Mouse (Mus musculus) heart, postnatal 14 days (tissue): ENCODE measurements around the gene Rora. TPM values are rescaled to one million over a fixed set of nuclear protein-coding genes. Genes with fewer than 3 reads are reported as not detected.
A peak's percentile ranks its signal among the peaks of the same experiment; 100 is the strongest.

Experiments used
- DNase-seq, 2 experiments: peaks; one replicate each; pipeline ENCODE4 v3.0.0; 2021 to 2022
- intact Hi-C: fragments of 180-260 bp; cut with DNase I; formaldehyde crosslinking; loops from one replicate; pipeline ENCODE4 v1.15.1; 2025
- total RNA-seq, 2 experiments: library from RNA; stranded (reverse); gene quantifications; 2 replicates each; pipeline ENCODE4 v1.2.3; 2021

The Rora gene
- total RNA-seq, 2 experiments from 2014 or later = 23.3 to 32.9 TPM

DNA sequence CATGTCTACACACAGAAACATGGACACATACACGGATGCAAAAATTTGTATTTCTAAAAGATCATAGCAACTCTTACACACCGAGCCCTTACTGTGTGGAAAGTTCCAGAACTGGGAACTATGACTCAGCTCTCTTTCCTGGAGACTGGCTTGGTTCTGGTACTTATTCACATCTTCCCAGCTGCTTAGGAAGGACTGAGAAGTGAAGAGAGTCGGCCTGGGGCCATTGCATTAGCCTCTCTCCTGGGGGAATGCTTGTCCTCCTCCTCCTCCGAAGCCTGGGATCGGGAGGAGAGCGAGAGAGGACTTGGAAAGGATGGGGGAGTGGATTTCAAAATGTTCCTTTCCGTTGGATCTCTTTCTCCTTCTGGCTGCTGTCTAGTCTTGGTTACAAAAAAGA is 511.1 kb downstream of the Rora start:
- intact Hi-C loops = no loop called here

DNA sequence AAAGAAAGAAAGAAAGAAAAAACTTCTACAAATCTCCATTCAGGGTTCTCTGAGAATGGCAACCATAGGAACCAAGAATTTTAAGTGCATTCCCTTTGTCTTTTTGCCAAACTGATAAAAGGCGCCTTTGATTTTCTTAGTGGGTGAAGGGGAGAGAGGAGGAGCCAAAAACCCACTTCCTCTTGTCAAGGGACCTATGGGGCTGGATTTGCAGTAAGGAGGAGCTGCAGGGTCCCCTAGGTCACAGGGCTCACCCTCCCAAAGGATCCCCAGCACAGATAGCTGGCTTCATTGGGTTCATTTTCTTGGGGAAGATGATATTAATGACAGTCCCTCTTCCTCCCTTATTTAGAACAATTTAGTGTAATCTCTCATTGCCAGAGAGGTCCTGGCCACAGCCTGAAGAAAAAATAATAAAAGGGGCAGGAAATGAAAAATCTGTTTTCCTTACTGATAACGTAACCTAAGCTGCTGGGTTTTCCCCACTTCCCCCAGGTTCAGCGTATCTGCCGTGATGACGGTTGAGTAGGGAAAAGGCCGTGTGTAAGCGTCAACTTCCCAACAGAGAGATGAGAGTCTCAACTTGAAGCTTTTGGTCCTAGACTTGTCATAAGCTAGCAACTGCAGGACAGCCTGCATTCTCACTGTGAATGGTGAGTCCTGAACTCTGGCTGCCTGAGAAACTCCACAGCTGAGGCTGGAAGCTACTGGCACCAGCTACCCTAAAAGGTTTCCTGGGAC is 511.7 kb downstream of the Rora start:
- intact Hi-C loops = no loop called here
- DNase-seq = peak in 1 of 2 experiments; percentile 6

More for the DNA sequence above, 511.1 kb downstream of the Rora start:
- DNase-seq = peak; percentile 47 to 57

- intact Hi-C loops = loop anchor here (5.0 kb wide), 1 partner anchor 67 kb away; no protein-coding TSS in a partner anchor
- DNase-seq = no peak
Measured at GRCm38 (mm10) chr9:69174061-69174460, 520.5 kb downstream of the Rora start.

GRCm38 (mm10) chr9:69174527-69175116 is 521.0 kb downstream of the Rora start:
- DNase-seq = no peak
- intact Hi-C loops = loop anchor here (5.0 kb wide), 1 partner anchor 67 kb away; no protein-coding TSS in a partner anchor

DNA sequence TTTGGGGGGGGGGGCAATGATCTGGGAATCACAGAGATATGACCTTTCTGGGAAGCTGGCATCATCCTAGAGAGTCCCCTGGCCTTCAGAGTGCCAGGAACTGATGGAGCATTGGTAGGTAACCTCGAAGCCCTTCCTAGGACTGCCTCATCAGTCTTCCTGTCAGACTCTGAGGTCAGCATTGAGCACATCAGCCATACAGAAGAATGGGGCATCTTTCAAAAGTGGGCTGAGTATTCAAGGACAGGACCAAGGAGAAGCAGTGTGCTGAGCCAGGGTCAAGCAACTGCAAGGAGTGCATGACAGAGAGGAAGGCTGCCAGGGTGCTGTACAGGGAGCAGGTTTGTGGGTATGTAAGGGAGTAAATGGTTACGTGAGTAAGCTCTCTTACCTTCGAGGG is 523.4 kb downstream of the Rora start:
- intact Hi-C loops = no loop called here
- no peak for DNase-seq

DNA sequence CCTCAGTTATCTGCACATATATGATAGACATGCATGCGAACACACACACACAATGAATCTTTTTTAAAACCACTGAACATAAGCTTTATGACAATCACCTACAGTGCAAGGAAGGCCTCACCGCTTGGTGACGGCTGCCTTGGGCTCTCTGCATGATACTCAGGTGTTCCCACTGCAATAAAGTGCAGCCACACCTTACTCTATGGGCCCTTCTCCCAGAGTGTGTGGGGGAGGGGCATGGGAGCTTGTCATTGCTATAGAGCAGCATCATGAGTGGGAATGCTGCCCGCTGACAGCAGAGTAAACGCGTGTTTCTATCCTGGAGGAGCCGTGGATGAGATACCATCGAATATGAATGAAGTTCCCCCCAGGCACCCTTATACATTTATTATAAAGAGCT is 525.6 kb downstream of the Rora start:
- intact Hi-C loops = no loop called here

GRCm38 (mm10) chr9:69180961-69181360 is 527.4 kb downstream of the Rora start:
- intact Hi-C loops = no loop called here
- DNase-seq = peak in 1 of 2 experiments; percentile 14

More for the DNA sequence above, 525.6 kb downstream of the Rora start:
- DNase-seq = no peak

DNA sequence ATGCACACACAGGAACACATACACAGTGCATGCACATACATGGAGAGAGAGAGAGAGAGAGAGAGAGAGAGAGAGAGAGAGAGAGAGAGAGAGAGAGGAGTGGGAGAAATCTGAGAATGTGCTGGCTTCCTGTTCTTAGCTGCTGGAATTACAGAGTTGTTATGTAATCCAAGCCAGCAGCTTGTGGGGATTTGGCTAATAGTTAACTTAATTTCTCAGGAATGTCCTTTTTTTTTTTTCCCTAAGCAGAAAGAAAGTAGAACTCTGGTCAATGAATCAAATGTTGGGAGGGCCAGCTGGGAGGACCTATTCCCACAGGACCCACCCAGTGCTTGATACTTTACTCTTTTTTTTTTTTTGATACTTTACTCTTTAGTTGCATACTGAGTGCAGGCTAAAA is 527.8 kb downstream of the Rora start:
- intact Hi-C loops = no loop called here
- peak; percentile 19 to 35 for DNase-seq

GRCm38 (mm10) chr9:69183888-69184287 is 530.3 kb downstream of the Rora start:
- intact Hi-C loops = no loop called here
- no peak for DNase-seq

- intact Hi-C loops = no loop called here
- no peak for DNase-seq
Measured at GRCm38 (mm10) chr9:69190726-69191125, 537.1 kb downstream of the Rora start.

DNA sequence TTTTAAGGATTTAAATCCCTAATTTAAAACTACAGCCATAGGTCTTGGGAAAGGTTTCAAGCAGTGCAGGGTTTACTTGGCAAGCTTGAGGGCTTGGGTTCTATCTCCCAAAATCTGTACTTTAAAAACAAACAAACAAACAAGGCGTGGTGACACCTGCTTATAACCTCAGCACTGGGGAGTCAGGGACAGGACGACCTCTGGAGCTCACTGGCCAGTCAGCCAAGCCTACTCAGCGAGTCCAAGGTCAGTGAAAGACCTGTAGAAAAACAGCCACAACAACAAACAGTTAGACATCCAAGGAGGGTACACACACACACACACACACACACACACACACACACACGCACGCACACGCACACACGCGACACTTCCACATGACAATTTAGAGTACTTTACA is 538.9 kb downstream of the Rora start:
- intact Hi-C loops = no loop called here
- no peak for DNase-seq

DNA sequence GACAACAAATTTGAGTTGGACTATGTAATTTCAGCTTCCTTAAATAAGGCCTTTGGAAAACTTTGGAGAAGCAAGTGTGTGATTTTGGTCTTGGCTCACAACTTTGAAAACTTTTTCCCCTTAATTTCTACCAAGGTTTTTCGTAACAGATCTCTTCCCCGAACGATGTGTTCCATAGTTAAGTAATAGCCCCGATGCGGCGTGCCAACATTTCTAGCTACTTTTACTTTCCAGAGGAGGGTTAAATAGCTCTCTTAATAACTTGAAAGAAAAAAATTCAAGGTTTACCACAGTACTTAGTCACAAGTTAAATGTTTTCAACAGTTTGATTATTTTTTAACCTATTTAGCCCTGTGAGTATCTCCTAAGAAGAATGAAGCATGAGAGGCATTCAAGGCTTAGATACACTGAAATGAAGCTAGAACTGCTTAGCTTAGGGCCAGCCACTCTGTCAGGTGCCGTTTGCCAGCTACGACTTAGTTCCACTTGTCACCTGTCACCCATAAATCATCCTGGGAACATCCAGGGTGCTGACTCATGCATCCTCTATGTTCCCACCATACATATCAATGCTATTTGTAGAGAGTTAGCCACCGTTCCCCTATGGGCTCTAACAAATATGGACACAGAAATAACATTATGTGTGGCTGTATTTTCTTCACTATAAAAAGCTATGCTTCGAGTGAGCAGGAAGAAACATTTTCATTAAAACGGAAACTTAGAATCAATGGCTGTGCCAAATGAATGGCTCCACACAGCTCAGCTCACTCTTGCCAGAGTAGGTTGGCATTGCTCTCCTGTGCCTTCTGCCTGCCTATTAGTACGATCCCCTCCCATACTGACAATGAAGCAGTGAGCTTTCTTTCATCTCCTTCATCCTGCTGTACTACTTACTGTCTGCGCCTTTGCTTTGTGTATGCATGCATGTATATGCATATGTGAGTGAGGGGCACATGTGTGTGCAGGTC is 541.3 kb downstream of the Rora start:
- no peak for DNase-seq
- intact Hi-C loops = no loop called here

- intact Hi-C loops = no loop called here
- DNase-seq = peak; percentile 43 to 58
Measured at GRCm38 (mm10) chr9:69213796-69214195, 560.2 kb downstream of the Rora start.

GRCm38 (mm10) chr9:69224841-69225240 is 571.3 kb downstream of the Rora start:
- no peak for DNase-seq
- intact Hi-C loops = no loop called here

- intact Hi-C loops = no loop called here
- DNase-seq = no peak
Measured at GRCm38 (mm10) chr9:69226424-69226823, 572.8 kb downstream of the Rora start.

DNA sequence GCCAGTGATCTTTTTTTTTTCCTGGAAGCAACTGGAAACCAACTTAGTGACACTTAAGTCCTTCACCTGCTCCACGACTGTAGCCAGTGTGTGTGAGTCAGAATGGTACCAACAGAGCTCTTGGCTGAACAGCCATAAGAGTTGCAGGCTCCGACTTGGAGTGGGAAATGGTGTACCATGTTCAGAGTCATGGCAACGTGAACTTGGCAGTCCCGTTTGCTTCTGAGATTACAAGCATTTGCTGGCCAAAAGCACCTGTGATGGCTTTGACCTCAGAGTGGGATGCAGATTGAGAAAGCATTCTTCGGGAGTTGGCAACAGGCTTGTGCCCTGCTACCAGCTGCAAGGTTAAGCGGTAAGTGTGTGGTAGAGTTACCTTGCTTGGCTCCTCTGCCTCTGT is 574.2 kb downstream of the Rora start:
- DNase-seq = no peak
- intact Hi-C loops = no loop called here

- intact Hi-C loops = no loop called here
- DNase-seq = no peak
Measured at GRCm38 (mm10) chr9:69229935-69230334, 576.3 kb downstream of the Rora start.

DNA sequence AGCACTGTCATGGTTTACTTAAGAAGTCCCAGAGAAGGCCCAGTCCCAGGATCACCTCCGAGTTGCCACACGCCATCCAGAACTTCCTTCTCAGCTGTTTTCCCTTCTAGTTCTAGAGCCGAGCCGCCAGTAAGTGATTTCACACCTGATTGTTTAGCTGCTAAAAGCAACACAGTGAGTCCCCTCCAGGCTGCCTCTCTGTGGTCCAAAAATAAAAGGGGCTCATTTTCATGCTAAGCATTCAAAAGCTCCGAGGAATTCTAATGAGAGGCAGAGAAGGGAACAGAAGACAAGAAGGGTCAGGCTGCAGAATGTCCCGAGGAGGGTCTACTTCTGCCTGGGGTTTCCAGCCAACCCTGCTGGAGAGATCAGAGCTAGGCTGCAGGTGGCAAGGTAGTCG is 580.9 kb downstream of the Rora start:
- DNase-seq = no peak
- intact Hi-C loops = no loop called here

DNA sequence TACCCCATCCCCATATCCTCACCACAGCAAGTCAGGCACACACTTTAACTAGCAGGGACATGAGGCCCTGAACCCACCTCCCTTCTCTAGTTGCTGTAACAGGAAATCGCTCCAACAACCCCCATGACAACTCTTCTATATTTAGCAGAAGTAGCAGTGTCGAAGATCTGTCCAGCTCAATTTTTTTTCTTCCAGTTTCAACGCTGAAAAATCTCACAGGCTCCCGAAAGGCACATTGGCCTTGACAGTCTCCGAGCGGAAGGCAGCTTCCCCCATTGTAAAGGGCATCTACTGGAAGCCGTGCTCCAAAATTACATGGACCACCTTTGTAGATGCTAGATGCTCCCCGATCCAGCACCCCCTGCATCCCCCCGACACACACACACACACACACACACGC is 583.7 kb downstream of the Rora start:
- no peak for DNase-seq
- intact Hi-C loops = no loop called here

DNA sequence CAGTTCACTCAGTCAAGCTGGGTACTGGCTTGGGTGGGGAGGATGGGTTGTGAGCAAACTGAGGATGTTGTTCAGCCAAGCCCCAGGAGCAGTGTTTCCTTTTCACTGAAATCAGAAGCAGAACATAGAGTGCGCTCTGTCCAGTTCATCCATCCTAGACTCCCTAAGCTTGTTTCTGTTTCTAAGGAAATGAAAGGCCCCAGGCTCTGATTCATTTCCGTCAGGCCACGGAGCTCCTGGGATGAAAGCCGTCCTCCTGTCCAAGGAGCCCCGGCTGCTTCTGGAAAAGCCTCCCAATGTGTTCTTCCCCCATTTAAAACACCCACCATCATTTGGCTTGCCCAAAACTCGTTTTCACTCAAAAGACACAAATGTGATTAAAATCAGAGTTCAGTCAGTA is 589.0 kb downstream of the Rora start:
- no peak for DNase-seq

GRCm38 (mm10) chr9:69243626-69244025 is 590.0 kb downstream of the Rora start:
- no peak for DNase-seq
- intact Hi-C loops = no loop called here

More for the DNA sequence above, 589.0 kb downstream of the Rora start:
- intact Hi-C loops = no loop called here
